Mouse (Mus musculus): ENCODE measurements at regions not wholly inside any gene's neighbourhood (a gene's known extent, or its start where the extent isn't known, plus 50 kb on each side); places are given as distances from the start of the nearest gene placed in this dataset.

DNA sequence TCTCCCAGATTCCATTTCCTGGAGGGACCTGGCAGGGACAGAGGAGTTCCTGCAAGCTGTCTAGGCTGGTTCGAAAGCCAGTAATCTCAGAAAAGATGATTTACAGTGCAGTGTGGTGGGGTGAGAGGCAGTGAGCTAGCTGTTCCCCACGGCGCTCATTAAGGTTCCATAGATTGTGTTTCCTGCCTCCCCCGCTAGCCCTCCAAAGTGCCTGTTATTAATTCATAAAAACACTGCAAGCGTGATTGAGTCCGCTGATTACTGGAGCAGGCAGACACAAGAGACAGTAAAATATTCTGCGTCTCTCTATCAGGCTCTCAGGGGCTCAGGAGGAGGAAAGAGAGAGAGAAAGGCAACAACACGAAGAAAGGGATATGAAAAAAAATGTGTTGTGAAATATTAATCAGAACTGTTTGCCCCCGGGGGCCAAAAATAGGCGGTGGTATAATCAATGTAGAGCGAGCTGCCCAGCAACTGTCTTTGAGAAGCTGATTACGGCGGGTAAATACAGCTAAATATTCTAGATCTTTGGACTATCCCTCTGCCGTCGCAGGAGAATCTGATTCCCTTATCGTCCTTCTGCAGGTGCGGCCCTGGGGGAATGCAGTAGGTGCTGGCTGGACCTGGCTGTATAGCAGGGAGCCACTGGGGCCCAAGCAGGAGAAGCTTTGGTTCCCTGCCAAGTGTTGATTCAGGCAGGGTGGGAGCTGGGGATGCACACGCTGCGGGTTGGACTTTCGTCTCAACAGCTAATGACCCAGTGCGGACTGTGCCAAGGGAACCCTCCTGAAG is 211.3 kb downstream of the Tle3 start:
- Histone ChIP-seq H3K9me3 (ENCODE audit: control insufficient read depth, low read length) (no peaks in the 10 kb centered on the region), H3K36me3 (replicated peaks; ENCODE audit: control insufficient read depth, insufficient read depth, low read depth) (no peaks in the 10 kb centered on the region), H3K4me2 (ENCODE audit: low read depth) (no peak overlapping the region), H3K9ac (replicated peaks) (no peak overlapping the region), H3K4me3 (ENCODE audit: insufficient read depth in 1 of 2, low read depth in 2 of 2, low read length in 2 of 2) (no peak overlapping the region), H3K27ac (no peak overlapping the region), H3K27me3 (ENCODE audit: control insufficient read depth, insufficient read depth, low read length) (no peaks in the 10 kb centered on the region), H3K4me1 (replicated peaks; ENCODE audit: control insufficient read depth in 2 of 2, insufficient read depth in 2 of 2, low read length in 1 of 2) (no peaks in the 10 kb centered on the region)
- ATAC-seq (ENCODE audit: insufficient read depth) (no peak), DNase-seq (ENCODE audit: low read depth in 3 of 3, low spot score in 3 of 3) (no peak)
- WGBS (ENCODE audit: insufficient replicate concordance) = 68% methylated on average over 21 of the region's 21 CpGs
- TF ChIP-seq CTCF (IDR thresholded peaks at IDR 0.05; ENCODE audit: low read depth) (no peak), EP300 (IDR thresholded peaks at IDR 0.05; ENCODE audit: low read depth) (no peak)

DNA sequence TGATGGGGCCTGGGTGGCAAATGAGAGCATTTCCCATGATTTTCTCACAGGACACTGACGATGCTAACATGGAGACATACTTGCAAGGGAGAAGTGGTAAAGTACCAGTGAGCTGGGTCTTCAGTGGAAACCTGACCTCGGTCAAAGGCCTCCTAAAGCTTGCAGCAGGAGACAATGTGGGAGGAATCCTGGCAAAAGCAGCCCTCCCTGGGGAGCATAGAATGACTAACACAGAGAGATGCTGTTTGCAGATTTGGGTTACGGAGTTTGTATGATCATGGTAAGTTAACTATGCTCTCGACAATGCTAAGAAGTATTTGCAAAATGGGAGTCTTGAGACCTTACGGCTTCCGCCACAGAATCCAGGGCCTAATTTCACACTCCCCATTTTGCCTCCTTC is 208.9 kb downstream of the Tle3 start:
- H3K36me3 ChIP-seq (replicated peaks; ENCODE audit: control insufficient read depth, insufficient read depth, low read depth) = no peaks in the 10 kb centered on the region
- DNase-seq (ENCODE audit: low read depth in 3 of 3, low spot score in 3 of 3) = no peak
- no peaks in the 10 kb centered on the region for H3K27me3 ChIP-seq (ENCODE audit: control insufficient read depth, insufficient read depth, low read length)
- no peak overlapping the region for H3K4me2 ChIP-seq (ENCODE audit: low read depth)
- H3K4me1 ChIP-seq (replicated peaks; ENCODE audit: control insufficient read depth in 2 of 2, insufficient read depth in 2 of 2, low read length in 1 of 2) = no peaks in the 10 kb centered on the region
- 62% methylated on average over 6 of the region's 6 CpGs for WGBS (ENCODE audit: insufficient replicate concordance)
- no peak overlapping the region for H3K9ac ChIP-seq (replicated peaks)
- no peak overlapping the region for H3K4me3 ChIP-seq (ENCODE audit: insufficient read depth in 1 of 2, low read depth in 2 of 2, low read length in 2 of 2)
- no peaks in the 10 kb centered on the region for H3K9me3 ChIP-seq (ENCODE audit: control insufficient read depth, low read length)
- no peak overlapping the region for H3K27ac ChIP-seq
- TF ChIP-seq CTCF (IDR thresholded peaks at IDR 0.05; ENCODE audit: low read depth) (no peak), EP300 (IDR thresholded peaks at IDR 0.05; ENCODE audit: low read depth) (no peak)
- ATAC-seq (ENCODE audit: insufficient read depth) = no peak

GRCm38 (mm10) chr9:61578255-61578654 is 206.1 kb downstream of the Tle3 start:
- ATAC-seq (ENCODE audit: insufficient read depth) = no peak

GRCm38 (mm10) chr9:61573634-61574359 is 201.6 kb downstream of the Tle3 start:
- TF ChIP-seq EP300 (IDR thresholded peaks at IDR 0.05; ENCODE audit: low read depth) (no peak), CTCF (IDR thresholded peaks at IDR 0.05; ENCODE audit: low read depth) (no peak)
- no peak overlapping the region for H3K4me2 ChIP-seq (ENCODE audit: low read depth)
- WGBS (ENCODE audit: insufficient replicate concordance) = 49% methylated on average over 21 of the region's 21 CpGs
- H3K36me3 ChIP-seq (replicated peaks; ENCODE audit: control insufficient read depth, insufficient read depth, low read depth) = no peaks in the 10 kb centered on the region
- no peak overlapping the region for H3K9ac ChIP-seq (replicated peaks)
- no peak for DNase-seq (ENCODE audit: low read depth in 3 of 3, low spot score in 3 of 3)
- H3K9me3 ChIP-seq (ENCODE audit: control insufficient read depth, low read length) = no peaks in the 10 kb centered on the region
- H3K4me1 ChIP-seq (replicated peaks; ENCODE audit: control insufficient read depth in 2 of 2, insufficient read depth in 2 of 2, low read length in 1 of 2) = no peaks in the 10 kb centered on the region
- no peak overlapping the region for H3K4me3 ChIP-seq (ENCODE audit: insufficient read depth in 1 of 2, low read depth in 2 of 2, low read length in 2 of 2)
- H3K27me3 ChIP-seq (ENCODE audit: control insufficient read depth, insufficient read depth, low read length) = no peaks in the 10 kb centered on the region
- H3K27ac ChIP-seq = no peak overlapping the region
- ATAC-seq (ENCODE audit: insufficient read depth) = no peak

More at GRCm38 (mm10) chr9:61578255-61578654, 206.1 kb downstream of the Tle3 start:
- no peaks in the 10 kb centered on the region for H3K9me3 ChIP-seq (ENCODE audit: control insufficient read depth, low read length)
- H3K27me3 ChIP-seq (ENCODE audit: control insufficient read depth, insufficient read depth, low read length) = no peaks in the 10 kb centered on the region
- TF ChIP-seq CTCF (IDR thresholded peaks at IDR 0.05; ENCODE audit: low read depth) (no peak), EP300 (IDR thresholded peaks at IDR 0.05; ENCODE audit: low read depth) (no peak)
- H3K36me3 ChIP-seq (replicated peaks; ENCODE audit: control insufficient read depth, insufficient read depth, low read depth) = no peaks in the 10 kb centered on the region
- no peak overlapping the region for H3K27ac ChIP-seq
- H3K9ac ChIP-seq (replicated peaks) = no peak overlapping the region
- no peak overlapping the region for H3K4me2 ChIP-seq (ENCODE audit: low read depth)
- no peaks in the 10 kb centered on the region for H3K4me1 ChIP-seq (replicated peaks; ENCODE audit: control insufficient read depth in 2 of 2, insufficient read depth in 2 of 2, low read length in 1 of 2)
- no peak overlapping the region for H3K4me3 ChIP-seq (ENCODE audit: insufficient read depth in 1 of 2, low read depth in 2 of 2, low read length in 2 of 2)
- 59% methylated on average over 5 of the region's 5 CpGs for WGBS (ENCODE audit: insufficient replicate concordance)
- no peak for DNase-seq (ENCODE audit: low read depth in 3 of 3, low spot score in 3 of 3)

- H3K4me1 ChIP-seq (replicated peaks; ENCODE audit: control insufficient read depth in 2 of 2, insufficient read depth in 2 of 2, low read length in 1 of 2) = no peaks in the 10 kb centered on the region
- DNase-seq (ENCODE audit: low read depth in 3 of 3, low spot score in 3 of 3) (no peak), ATAC-seq (ENCODE audit: insufficient read depth) (no peak)
- H3K36me3 ChIP-seq (replicated peaks; ENCODE audit: control insufficient read depth, insufficient read depth, low read depth) = no peaks in the 10 kb centered on the region
- H3K4me3 ChIP-seq (ENCODE audit: insufficient read depth in 1 of 2, low read depth in 2 of 2, low read length in 2 of 2) = no peak overlapping the region
- H3K27ac ChIP-seq = no peak overlapping the region
- H3K9ac ChIP-seq (replicated peaks) = no peak overlapping the region
- no peaks in the 10 kb centered on the region for H3K9me3 ChIP-seq (ENCODE audit: control insufficient read depth, low read length)
- WGBS (ENCODE audit: insufficient replicate concordance) = 60% methylated on average over 8 of the region's 8 CpGs
- no peaks in the 10 kb centered on the region for H3K27me3 ChIP-seq (ENCODE audit: control insufficient read depth, insufficient read depth, low read length)
- TF ChIP-seq CTCF (IDR thresholded peaks at IDR 0.05; ENCODE audit: low read depth) = no peak
- no peak for TF ChIP-seq EP300 (IDR thresholded peaks at IDR 0.05; ENCODE audit: low read depth)
- H3K4me2 ChIP-seq (ENCODE audit: low read depth) = no peak overlapping the region
These were observed 190.9 kb downstream of the Tle3 start for GRCm38 (mm10) chr9:61563017-61563416.
